Mouse (Mus musculus): ENCODE measurements around the gene Btbd1. TPM values are rescaled to one million over a fixed set of nuclear protein-coding genes. Genes with fewer than 3 reads are reported as not detected.
A peak's percentile ranks its signal among the peaks of the same experiment; 100 is the strongest.

The Btbd1 gene
- total and polyA plus RNA-seq, 2 experiments from 2014 or later: 92.5 to 112 TPM

GRCm38 (mm10) chr7:81763110-81763845 lies 66.0 kb downstream of the Btbd1 start:
- peaks cover 7% of the 10 kb centered on the region for H3K4me1 ChIP-seq (ENCODE audit: insufficient read depth, low read length)
- H3K9me3 ChIP-seq (ENCODE audit: low read length): no peaks in the 10 kb centered on the region
- DNase-seq (ENCODE audit: low spot score) (peak; percentile 50), ATAC-seq (ENCODE audit: low FRiP score) (peak; percentile 82)
- peak overlapping the region; percentile 85 for H3K27ac ChIP-seq (ENCODE audit: low read depth, low read length)
- H3K4me2 ChIP-seq (ENCODE audit: low read depth, low read length, poor library complexity, severe bottlenecking): peak overlapping the region; percentile 96
- WGBS: 3% methylated on average over 60 of the region's 60 CpGs
- H3K36me3 ChIP-seq (ENCODE audit: insufficient read depth, low read length): no peaks in the 10 kb centered on the region
- H3K27me3 ChIP-seq (ENCODE audit: insufficient read depth, low read length): no peaks in the 10 kb centered on the region
- peak overlapping the region; percentile 97 for H3K4me3 ChIP-seq (ENCODE audit: low read depth, low read length)
- H3K9ac ChIP-seq (replicated peaks; ENCODE audit: low read length, poor library complexity, severe bottlenecking): peak overlapping the region; percentile 88
- peak; percentile 59 for TF ChIP-seq CTCF (IDR thresholded peaks at IDR 0.05)

GRCm38 (mm10) chr7:81762180-81763109 lies 66.8 kb downstream of the Btbd1 start, which contains the start of gene Ramac:
TSS of gene Ramac (plus strand) at chr7:81762925.
- 1% methylated on average over 53 of the region's 56 CpGs for WGBS
- H3K36me3 ChIP-seq (ENCODE audit: insufficient read depth, low read length): no peaks in the 10 kb centered on the region
- H3K4me2 ChIP-seq (ENCODE audit: low read depth, low read length, poor library complexity, severe bottlenecking): peak within 1 kb of the TSS; percentile 96
- no peaks in the 10 kb centered on the region for H3K9me3 ChIP-seq (ENCODE audit: low read length)
- peak; percentile 67 for TF ChIP-seq CTCF (IDR thresholded peaks at IDR 0.05)
- no peaks in the 10 kb centered on the region for H3K27me3 ChIP-seq (ENCODE audit: insufficient read depth, low read length)
- DNase-seq (ENCODE audit: low spot score) (peak; percentile 97), ATAC-seq (ENCODE audit: low FRiP score) (peak; percentile 96)
- peak within 1 kb of the TSS; percentile 97 for H3K4me3 ChIP-seq (ENCODE audit: low read depth, low read length)
- peaks cover 7% of the 10 kb centered on the region for H3K4me1 ChIP-seq (ENCODE audit: insufficient read depth, low read length)
- peak within 1 kb of the TSS; percentile 85 for H3K27ac ChIP-seq (ENCODE audit: low read depth, low read length)
- peak within 1 kb of the TSS; percentile 88 for H3K9ac ChIP-seq (replicated peaks; ENCODE audit: low read length, poor library complexity, severe bottlenecking)

GRCm38 (mm10) chr7:81747956-81748355 lies 81.3 kb downstream of the Btbd1 start:
- TF ChIP-seq CTCF (IDR thresholded peaks at IDR 0.05): no peak
- Histone ChIP-seq H3K9ac (replicated peaks; ENCODE audit: low read length, poor library complexity, severe bottlenecking) (no peak overlapping the region), H3K4me1 (ENCODE audit: insufficient read depth, low read length) (no peaks in the 10 kb centered on the region), H3K27ac (ENCODE audit: low read depth, low read length) (no peak overlapping the region), H3K27me3 (ENCODE audit: insufficient read depth, low read length) (no peaks in the 10 kb centered on the region), H3K4me3 (ENCODE audit: low read depth, low read length) (no peak overlapping the region), H3K4me2 (ENCODE audit: low read depth, low read length, poor library complexity, severe bottlenecking) (no peak overlapping the region), H3K36me3 (ENCODE audit: insufficient read depth, low read length) (no peaks in the 10 kb centered on the region), H3K9me3 (ENCODE audit: low read length) (no peaks in the 10 kb centered on the region)
- ATAC-seq (ENCODE audit: low FRiP score) (no peak), DNase-seq (ENCODE audit: low spot score) (no peak)
- 84% methylated on average over 3 of the region's 3 CpGs for WGBS

GRCm38 (mm10) chr7:81744145-81744544 lies 85.1 kb downstream of the Btbd1 start:
- no peak overlapping the region for H3K4me2 ChIP-seq (ENCODE audit: low read depth, low read length, poor library complexity, severe bottlenecking)
- ATAC-seq (ENCODE audit: low FRiP score) (no peak), DNase-seq (ENCODE audit: low spot score) (peak; percentile 64)
- WGBS: 76% methylated on average over 4 of the region's 4 CpGs
- no peaks in the 10 kb centered on the region for H3K9me3 ChIP-seq (ENCODE audit: low read length)
- no peaks in the 10 kb centered on the region for H3K4me1 ChIP-seq (ENCODE audit: insufficient read depth, low read length)
- TF ChIP-seq CTCF (IDR thresholded peaks at IDR 0.05): peak; percentile 56
- H3K9ac ChIP-seq (replicated peaks; ENCODE audit: low read length, poor library complexity, severe bottlenecking): no peak overlapping the region
- H3K36me3 ChIP-seq (ENCODE audit: insufficient read depth, low read length): no peaks in the 10 kb centered on the region
- H3K27me3 ChIP-seq (ENCODE audit: insufficient read depth, low read length): no peaks in the 10 kb centered on the region
- H3K4me3 ChIP-seq (ENCODE audit: low read depth, low read length): no peak overlapping the region
- H3K27ac ChIP-seq (ENCODE audit: low read depth, low read length): no peak overlapping the region

Other genes with a start within 250 kb of the Btbd1 start
- 23.7 and 25.6 TPM in 2 replicates for gene Homer2, start 121.9 kb downstream of the Btbd1 start, total RNA-seq (2014; rRNA removed)
- 23.5 and 29.5 TPM in 2 replicates for gene Homer2, start 121.9 kb downstream of the Btbd1 start, polyA plus RNA-seq (2015; fragmentation: Nextera tagmentation; extraction: Ambion mirVana)
- gene Ramac, start 66.5 kb downstream of the Btbd1 start, total RNA-seq (2014; rRNA removed): 81.6 and 104 TPM in 2 replicates
- 189 and 190 TPM in 2 replicates for gene Ramac, start 66.5 kb downstream of the Btbd1 start, polyA plus RNA-seq (2015; fragmentation: Nextera tagmentation; extraction: Ambion mirVana)
- gene 3110040N11Rik, start 40.0 kb downstream of the Btbd1 start, total RNA-seq (2014; rRNA removed): 34.7 and 48.7 TPM in 2 replicates
- 51.3 and 54.6 TPM in 2 replicates for gene 3110040N11Rik, start 40.0 kb downstream of the Btbd1 start, polyA plus RNA-seq (2015; fragmentation: Nextera tagmentation; extraction: Ambion mirVana)
- not detected in 2 replicates for gene Gm10160, start 26.4 kb upstream of the Btbd1 start, total RNA-seq (2014; rRNA removed)
- not detected in 2 replicates for gene Gm10160, start 26.4 kb upstream of the Btbd1 start, polyA plus RNA-seq (2015; fragmentation: Nextera tagmentation; extraction: Ambion mirVana)
- gene Tm6sf1, start 29.6 kb upstream of the Btbd1 start, total RNA-seq (2014; rRNA removed): 8.7 and 15.2 TPM in 2 replicates
- gene Tm6sf1, start 29.6 kb upstream of the Btbd1 start, polyA plus RNA-seq (2015; fragmentation: Nextera tagmentation; extraction: Ambion mirVana): 7.9 and 9.8 TPM in 2 replicates
- 136 and 180 TPM in 2 replicates for gene Hdgfl3, start 105.0 kb upstream of the Btbd1 start, total RNA-seq (2014; rRNA removed)
- gene Hdgfl3, start 105.0 kb upstream of the Btbd1 start, polyA plus RNA-seq (2015; fragmentation: Nextera tagmentation; extraction: Ambion mirVana): 58.0 and 68.1 TPM in 2 replicates
- 0.22 and 0.47 TPM in 2 replicates for gene Bnc1, start 162.9 kb upstream of the Btbd1 start, total RNA-seq (2014; rRNA removed)
- 0.02 TPM in 1 of 2 replicates, not detected in the other for gene Bnc1, start 162.9 kb upstream of the Btbd1 start, polyA plus RNA-seq (2015; fragmentation: Nextera tagmentation; extraction: Ambion mirVana)